Mouse (Mus musculus): ENCODE results near the gene Dapk1. TPM values are rescaled to one million over a fixed set of nuclear protein-coding genes. Genes with fewer than 3 reads are reported as not detected.

Gene Dapk1
- polyA plus RNA-seq, 1 experiment from 2014 or later: 8.2 TPM

GRCm38 (mm10) chr13:60728276-60729054 lies 126.7 kb downstream of the Dapk1 start:
- Histone ChIP-seq H3K27ac (replicated peaks) (0 out of 2 replicates have a peak overlapping the region, but pooled peaks have one; percentile 25), H3K4me2 (no peak overlapping the region), H3K9me3 (no peaks in the 10 kb centered on the region), H3K9ac (no peak overlapping the region), H3K36me3 (peaks cover 24% of the 10 kb centered on the region), H3K4me3 (no peak overlapping the region), H3K27me3 (replicated peaks) (no peaks in the 10 kb centered on the region), H3K4me1 (peaks cover 15% of the 10 kb centered on the region; the same call in 1 of the 2 replicates)
- WGBS: 78% methylated on average over 9 of the region's 9 CpGs
- ATAC-seq (ENCODE audit: extremely low read depth, insufficient number of reproducible peaks, low FRiP score, low TSS enrichment): no peak

- no peak overlapping the region for H3K9ac ChIP-seq
- H3K27ac ChIP-seq (replicated peaks): peak overlapping the region; percentile 25; the same call in 1 of the 2 replicates
- H3K4me3 ChIP-seq: no peak overlapping the region
- no peaks in the 10 kb centered on the region for H3K27me3 ChIP-seq (replicated peaks)
- H3K36me3 ChIP-seq: peaks cover 23% of the 10 kb centered on the region
- no peak overlapping the region for H3K4me2 ChIP-seq
- 33% methylated on average over 3 of the region's 3 CpGs for WGBS
- H3K9me3 ChIP-seq: no peaks in the 10 kb centered on the region
- no peak for ATAC-seq (ENCODE audit: extremely low read depth, insufficient number of reproducible peaks, low FRiP score, low TSS enrichment)
- peaks cover 17% of the 10 kb centered on the region for H3K4me1 ChIP-seq
These were observed 127.3 kb downstream of the Dapk1 start for GRCm38 (mm10) chr13:60729055-60729402.

- WGBS: 89% methylated on average over 7 of the region's 7 CpGs
These were observed 128.8 kb downstream of the Dapk1 start for GRCm38 (mm10) chr13:60730587-60730986.

GRCm38 (mm10) chr13:60731001-60731400 lies 129.3 kb downstream of the Dapk1 start:
- Histone ChIP-seq H3K4me1 (peaks cover 20% of the 10 kb centered on the region), H3K4me2 (no peak overlapping the region), H3K9me3 (no peaks in the 10 kb centered on the region), H3K27ac (replicated peaks) (no peak overlapping the region), H3K27me3 (replicated peaks) (no peaks in the 10 kb centered on the region), H3K36me3 (peaks cover 12% of the 10 kb centered on the region; the same call in 1 of the 2 replicates), H3K9ac (no peak overlapping the region), H3K4me3 (no peak overlapping the region)
- ATAC-seq (ENCODE audit: extremely low read depth, insufficient number of reproducible peaks, low FRiP score, low TSS enrichment): no peak
- 72% methylated on average over 3 of the region's 3 CpGs for WGBS

More at GRCm38 (mm10) chr13:60730587-60730986, 128.8 kb downstream of the Dapk1 start:
- Histone ChIP-seq H3K36me3 (peaks cover 13% of the 10 kb centered on the region), H3K4me3 (no peak overlapping the region), H3K9ac (no peak overlapping the region), H3K27me3 (replicated peaks) (no peaks in the 10 kb centered on the region), H3K27ac (replicated peaks) (no peak overlapping the region), H3K4me2 (no peak overlapping the region), H3K9me3 (no peaks in the 10 kb centered on the region), H3K4me1 (peaks cover 20% of the 10 kb centered on the region)
- no peak for ATAC-seq (ENCODE audit: extremely low read depth, insufficient number of reproducible peaks, low FRiP score, low TSS enrichment)

- H3K4me1 ChIP-seq: peaks cover 22% of the 10 kb centered on the region
- 0 out of 2 replicates have a peak, but pooled peaks cover 2% of the 10 kb centered on the region for H3K9me3 ChIP-seq
- H3K4me2 ChIP-seq: no peak overlapping the region
- no peak overlapping the region for H3K27ac ChIP-seq (replicated peaks)
- H3K36me3 ChIP-seq: peaks cover 20% of the 10 kb centered on the region
- H3K9ac ChIP-seq: no peak overlapping the region
- 86% methylated on average over 9 of the region's 9 CpGs for WGBS
- H3K27me3 ChIP-seq (replicated peaks): no peaks in the 10 kb centered on the region
- ATAC-seq (ENCODE audit: extremely low read depth, insufficient number of reproducible peaks, low FRiP score, low TSS enrichment): no peak
- H3K4me3 ChIP-seq: no peak overlapping the region
These were observed 133.6 kb downstream of the Dapk1 start for GRCm38 (mm10) chr13:60735306-60735705.

- Histone ChIP-seq H3K27ac (replicated peaks) (no peak overlapping the region), H3K36me3 (peaks cover 17% of the 10 kb centered on the region), H3K4me3 (no peak overlapping the region), H3K9me3 (0 out of 2 replicates have a peak, but pooled peaks cover 2% of the 10 kb centered on the region), H3K27me3 (replicated peaks) (no peaks in the 10 kb centered on the region), H3K4me2 (no peak overlapping the region), H3K9ac (no peak overlapping the region), H3K4me1 (peaks cover 22% of the 10 kb centered on the region)
- 82% methylated on average over 13 of the region's 13 CpGs for WGBS
- ATAC-seq (ENCODE audit: extremely low read depth, insufficient number of reproducible peaks, low FRiP score, low TSS enrichment): no peak
These were observed 134.8 kb downstream of the Dapk1 start for GRCm38 (mm10) chr13:60736421-60737105.

GRCm38 (mm10) chr13:60737632-60738324 lies 136.0 kb downstream of the Dapk1 start:
- Histone ChIP-seq H3K4me1 (peaks cover 27% of the 10 kb centered on the region), H3K27me3 (replicated peaks) (no peaks in the 10 kb centered on the region), H3K4me3 (peak overlapping the region; percentile 33), H3K9me3 (0 out of 2 replicates have a peak, but pooled peaks cover 2% of the 10 kb centered on the region), H3K36me3 (peaks cover 17% of the 10 kb centered on the region), H3K27ac (replicated peaks) (peak overlapping the region; percentile 80), H3K4me2 (peak overlapping the region; percentile 65), H3K9ac (peak overlapping the region; percentile 50; the same call in 1 of the 2 replicates)
- 10% methylated on average over 9 of the region's 9 CpGs for WGBS
- ATAC-seq (ENCODE audit: extremely low read depth, insufficient number of reproducible peaks, low FRiP score, low TSS enrichment): peak; percentile 60; the same call in 1 of the 2 replicates

GRCm38 (mm10) chr13:60738429-60738828 lies 136.7 kb downstream of the Dapk1 start:
- H3K4me3 ChIP-seq: peak overlapping the region; percentile 33
- 0 out of 2 replicates have a peak overlapping the region, but pooled peaks have one; percentile 50 for H3K9ac ChIP-seq
- 10% methylated on average over 9 of the region's 9 CpGs for WGBS
- H3K27me3 ChIP-seq (replicated peaks): no peaks in the 10 kb centered on the region
- peak overlapping the region; percentile 65 for H3K4me2 ChIP-seq
- peaks cover 13% of the 10 kb centered on the region for H3K36me3 ChIP-seq
- peak overlapping the region; percentile 80 for H3K27ac ChIP-seq (replicated peaks)
- peak; percentile 52; the same call in 1 of the 2 replicates for ATAC-seq (ENCODE audit: extremely low read depth, insufficient number of reproducible peaks, low FRiP score, low TSS enrichment)
- peaks cover 33% of the 10 kb centered on the region for H3K4me1 ChIP-seq
- 0 out of 2 replicates have a peak, but pooled peaks cover 2% of the 10 kb centered on the region for H3K9me3 ChIP-seq

GRCm38 (mm10) chr13:60740248-60740647 lies 138.5 kb downstream of the Dapk1 start:
- no peak for ATAC-seq (ENCODE audit: extremely low read depth, insufficient number of reproducible peaks, low FRiP score, low TSS enrichment)
- H3K4me1 ChIP-seq: peaks cover 34% of the 10 kb centered on the region
- H3K9ac ChIP-seq: no peak overlapping the region
- no peaks in the 10 kb centered on the region for H3K27me3 ChIP-seq (replicated peaks)
- no peak overlapping the region for H3K4me3 ChIP-seq
- 0 out of 2 replicates have a peak, but pooled peaks cover 2% of the 10 kb centered on the region for H3K9me3 ChIP-seq
- H3K36me3 ChIP-seq: peaks cover 13% of the 10 kb centered on the region
- WGBS: 84% methylated on average over 6 of the region's 6 CpGs
- H3K4me2 ChIP-seq: no peak overlapping the region
- H3K27ac ChIP-seq (replicated peaks): no peak overlapping the region

- Histone ChIP-seq H3K9ac (no peak overlapping the region), H3K27ac (replicated peaks) (peak overlapping the region; percentile 65), H3K9me3 (0 out of 2 replicates have a peak, but pooled peaks cover 2% of the 10 kb centered on the region), H3K4me3 (no peak overlapping the region), H3K4me1 (peaks cover 28% of the 10 kb centered on the region), H3K4me2 (no peak overlapping the region), H3K36me3 (peaks cover 13% of the 10 kb centered on the region), H3K27me3 (replicated peaks) (no peaks in the 10 kb centered on the region)
- ATAC-seq (ENCODE audit: extremely low read depth, insufficient number of reproducible peaks, low FRiP score, low TSS enrichment): no peak
- WGBS: 57% methylated on average over 3 of the region's 3 CpGs
These were observed 140.9 kb downstream of the Dapk1 start for GRCm38 (mm10) chr13:60742611-60743010.

All from heart, embryonic 13.5 days (tissue).